Mouse (Mus musculus) v-Abl transformed pro-B cells (cell line): ENCODE measurements around the gene Olfr706.
"Not testable (repeated sequence)": the region's sequence is repeated elsewhere in the genome, so short reads cannot be mapped to it uniquely, and the experiment has no call there.

ENCODE experiments used
- in situ Hi-C, 2 experiments: fragments of 400-800 bp; cut with MboI; formaldehyde crosslinking; loops; one replicate each; pipeline ENCODE4 v1.15.1; 2025; ENCODE audit not compliant: unreplicated experiment in 2 of 2

The Olfr706 gene

DNA sequence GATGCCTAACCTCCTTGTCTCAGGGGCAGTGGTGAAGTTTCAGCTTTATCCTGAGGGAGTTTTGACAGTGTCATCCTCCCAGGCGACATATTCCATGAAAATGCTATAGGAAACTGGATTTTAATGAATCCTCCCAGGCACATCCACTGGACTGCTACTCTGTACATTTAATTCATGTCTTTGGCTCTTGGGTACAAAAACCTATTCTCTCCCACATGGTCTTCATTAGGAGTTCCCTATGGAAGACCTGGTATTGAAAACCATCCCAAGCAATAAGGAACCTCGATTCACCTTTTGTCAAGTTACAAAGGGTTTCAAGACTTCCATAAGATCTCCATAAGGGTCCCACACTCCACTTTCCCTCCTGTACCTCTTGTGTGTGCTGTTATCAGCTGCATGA is at the start of gene Olfr706:
TSS of gene Olfr706 (minus strand) at position 101 of the 400 bp plus-strand sequence.
- in situ Hi-C loops, result no loop called here

DNA sequence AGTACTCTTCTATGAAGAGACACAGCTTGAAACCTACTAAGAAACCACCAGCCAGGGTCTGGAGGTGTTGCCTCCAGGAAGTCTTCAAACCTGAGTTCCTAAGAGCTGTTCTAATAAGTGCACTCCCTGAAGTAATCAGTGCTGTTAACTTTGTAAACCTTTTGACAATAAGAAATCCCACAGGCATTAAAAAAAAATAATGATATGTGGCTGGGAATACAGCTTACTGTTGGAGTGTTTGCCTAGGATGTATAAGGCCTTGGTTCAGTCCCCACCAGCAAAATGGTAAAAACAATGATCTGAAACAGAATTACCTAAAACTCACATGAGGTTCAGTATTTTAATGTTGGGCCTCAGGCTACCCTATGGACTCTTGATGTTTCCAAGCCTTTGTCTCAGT is 44.2 kb upstream of the Olfr706 start, which contains the start of gene Olfr709-ps1:
TSS of gene Olfr709-ps1 (minus strand) at position 101 of the 400 bp plus-strand sequence.
- in situ Hi-C loops, result no loop called here

GRCm38 (mm10) chr7:106920961-106921360 is 33.0 kb upstream of the Olfr706 start:
- in situ Hi-C loops, result not testable (repeated sequence)

DNA sequence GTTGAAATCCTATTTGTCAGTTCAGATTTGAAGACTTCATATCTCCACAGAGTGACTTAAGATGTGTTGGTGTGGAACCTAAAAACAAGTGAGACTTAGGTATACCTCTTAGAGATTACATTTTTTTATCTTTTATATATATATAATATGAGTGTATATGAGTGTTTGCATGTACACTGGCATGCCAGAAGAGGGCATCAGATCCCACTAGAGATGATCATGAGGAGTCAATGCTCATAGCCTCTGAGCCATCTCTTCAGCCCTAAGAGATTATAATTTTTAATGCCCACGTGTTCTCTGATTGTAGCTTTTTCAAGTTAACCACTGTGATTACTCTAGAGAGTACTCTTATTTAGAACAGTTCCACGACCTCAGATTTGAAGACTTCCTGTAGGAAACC is 19.7 kb upstream of the Olfr706 start, which contains the start of gene Olfr1532-ps1:
TSS of gene Olfr1532-ps1 (plus strand) at position 326 of the 400 bp plus-strand sequence.
- in situ Hi-C loops, result no loop called here

DNA sequence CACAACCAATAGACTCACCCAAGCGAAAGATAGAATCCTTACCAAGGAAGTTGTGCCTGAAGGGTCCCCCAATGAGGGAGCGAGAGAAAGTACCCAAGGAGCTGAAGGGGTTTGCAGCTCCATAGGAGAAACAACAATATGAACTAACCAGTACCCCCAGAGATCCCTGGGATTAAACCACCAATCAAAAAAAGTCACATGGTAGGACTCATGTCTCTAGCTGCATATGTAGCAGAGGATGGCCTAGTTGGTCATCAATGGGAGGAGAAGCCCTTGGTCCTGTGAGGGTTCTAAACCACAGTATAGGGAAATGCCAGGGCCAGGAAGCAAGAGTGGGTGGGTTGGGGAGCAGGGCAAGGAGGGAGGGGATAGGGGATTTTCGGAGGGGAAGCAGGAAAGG is 13.2 kb upstream of the Olfr706 start, which contains the start of gene Olfr707:
TSS of gene Olfr707 (minus strand) at position 101 of the 400 bp plus-strand sequence.
- in situ Hi-C loops, result not testable (repeated sequence)

DNA sequence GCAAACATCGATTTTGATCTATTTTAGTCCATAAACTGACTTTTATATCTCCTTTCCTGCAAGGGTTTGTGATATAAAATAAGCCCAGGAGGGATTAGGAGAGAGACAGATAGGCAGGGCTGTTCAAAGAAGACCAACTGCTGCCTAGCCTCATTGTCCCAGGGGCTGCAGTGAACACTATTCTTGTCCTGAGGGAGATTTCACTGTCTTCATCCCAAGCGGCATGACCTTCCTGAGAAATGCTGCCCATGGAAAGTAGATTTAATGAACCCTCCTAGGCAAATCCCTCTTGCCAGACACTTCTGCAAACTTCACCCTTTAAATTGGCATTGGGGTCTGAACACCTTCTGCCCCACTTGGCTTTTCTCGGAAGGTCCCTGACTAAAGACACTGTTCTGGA is 11.2 kb downstream of the Olfr706 start, which contains the start of gene Olfr705:
TSS of gene Olfr705 (minus strand) at position 101 of the 400 bp plus-strand sequence.
- in situ Hi-C loops, result no loop called here

DNA sequence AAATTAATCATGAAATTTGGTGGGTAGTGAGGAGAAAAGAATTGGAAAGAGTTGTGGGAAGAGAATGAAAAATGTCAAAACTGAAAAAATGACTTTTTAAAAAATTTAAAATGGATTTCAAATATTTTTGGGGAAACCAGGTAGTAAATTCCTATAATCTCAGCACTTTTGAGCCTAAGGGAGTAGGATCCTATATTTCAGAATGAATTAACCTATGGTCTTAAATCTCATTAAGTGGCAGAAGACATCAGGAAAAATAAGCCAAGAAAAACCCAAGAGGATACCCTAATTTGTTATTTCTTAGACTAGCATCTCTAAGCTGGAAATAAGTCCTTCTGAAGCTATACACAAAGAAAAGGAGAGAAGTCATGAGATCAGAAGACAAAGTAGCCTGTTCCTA is 25.1 kb downstream of the Olfr706 start, which contains the start of gene Olfr704:
TSS of gene Olfr704 (plus strand) at position 301 of the 400 bp plus-strand sequence.
- in situ Hi-C loops, result no loop called here

GRCm38 (mm10) chr7:106843060-106843459 is 44.9 kb downstream of the Olfr706 start, which contains the start of gene Olfr703:
Gene Olfr703 (plus strand): TSS chr7:106843360.
- in situ Hi-C loops, result no loop called here

DNA sequence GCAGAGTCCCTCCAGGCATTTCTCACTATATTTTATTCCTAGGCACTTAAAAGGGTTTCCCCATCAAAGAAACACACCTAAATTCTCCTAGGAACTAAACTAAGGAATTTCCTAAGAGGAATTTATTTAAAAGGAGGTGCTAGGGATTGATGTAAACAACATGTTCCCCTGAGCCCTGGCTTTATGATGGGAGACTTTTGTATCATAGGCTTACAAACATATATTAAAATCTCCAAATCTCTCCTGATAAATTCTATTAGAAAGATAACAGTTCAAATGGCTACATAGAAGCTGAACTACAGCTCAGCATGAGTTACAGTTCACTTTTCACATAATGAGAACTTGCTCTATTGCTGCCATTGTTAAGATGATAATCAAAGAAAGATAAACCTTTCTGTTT is 54.2 kb downstream of the Olfr706 start, which contains the start of gene Olfr702:
TSS of gene Olfr702 (minus strand) at position 101 of the 400 bp plus-strand sequence.
- in situ Hi-C loops, result no loop called here
